Mouse (Mus musculus) embryo, embryonic 10.5 days (tissue): ENCODE results near the gene 1700022I11Rik.
"Not testable (repeated sequence)": the region's sequence is repeated elsewhere in the genome, so short reads cannot be mapped to it uniquely, and the experiment has no call there.

ENCODE experiments used
- DNase-seq: peaks from one replicate; pipeline ENCODE4 v3.0.0-alpha.2; 2015; ENCODE audit warnings: low spot score

The 1700022I11Rik gene

DNA sequence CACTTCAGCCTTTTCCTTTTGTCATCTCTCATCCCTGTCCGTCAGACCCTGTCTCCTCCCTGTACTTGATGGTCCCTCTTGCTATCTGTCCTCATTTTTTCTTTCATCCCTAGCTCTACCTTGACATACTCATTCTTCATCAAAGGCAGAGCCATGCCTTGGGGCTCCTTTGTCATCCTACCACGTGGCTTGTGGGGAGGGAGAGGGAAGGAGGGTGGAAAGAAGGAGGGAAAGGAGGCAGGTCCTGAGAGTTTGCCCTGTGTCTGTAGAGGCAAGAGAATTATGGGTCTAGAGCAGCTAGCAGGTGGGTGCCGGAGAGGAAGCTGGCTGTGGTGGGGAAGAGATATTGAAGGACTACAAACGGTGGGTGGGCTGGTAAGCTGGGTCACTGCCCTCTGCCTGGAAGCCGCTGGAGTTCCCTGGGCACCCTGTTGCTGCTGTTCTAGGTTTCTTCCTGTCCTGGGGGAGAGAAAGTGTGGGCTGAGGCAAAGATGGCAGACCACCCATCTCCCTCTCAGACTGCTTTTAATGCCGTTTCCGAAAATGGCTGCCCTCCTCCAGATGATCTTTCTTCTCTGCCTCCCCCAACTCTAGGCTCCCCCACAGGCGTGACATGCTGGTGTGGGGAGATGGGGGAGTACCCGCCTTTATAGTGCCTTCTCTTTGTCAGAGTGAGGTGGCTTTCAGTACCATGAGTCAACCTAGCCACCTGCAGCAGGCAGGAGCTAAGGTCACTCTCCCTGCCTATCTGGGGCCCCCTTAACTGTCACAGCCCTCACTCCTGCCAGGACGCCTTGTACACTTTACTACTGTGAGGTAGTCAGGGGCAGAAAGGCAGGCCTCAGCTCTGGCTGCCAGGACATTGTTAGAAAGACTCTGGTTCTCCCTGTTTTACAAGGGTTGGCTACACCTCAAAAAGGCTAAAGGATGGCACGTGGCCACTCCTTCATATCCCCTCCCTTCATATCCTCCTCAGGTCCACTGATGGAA lies 17.9 kb upstream of the 1700022I11Rik start:
- no peak for DNase-seq

- no peak for DNase-seq
Observed at GRCm38 (mm10) chr4:42952563-42952962, 16.8 kb upstream of the 1700022I11Rik start.

- DNase-seq, result peak; percentile 37
Observed at GRCm38 (mm10) chr4:42953435-42954094, 15.8 kb upstream of the 1700022I11Rik start.

DNA sequence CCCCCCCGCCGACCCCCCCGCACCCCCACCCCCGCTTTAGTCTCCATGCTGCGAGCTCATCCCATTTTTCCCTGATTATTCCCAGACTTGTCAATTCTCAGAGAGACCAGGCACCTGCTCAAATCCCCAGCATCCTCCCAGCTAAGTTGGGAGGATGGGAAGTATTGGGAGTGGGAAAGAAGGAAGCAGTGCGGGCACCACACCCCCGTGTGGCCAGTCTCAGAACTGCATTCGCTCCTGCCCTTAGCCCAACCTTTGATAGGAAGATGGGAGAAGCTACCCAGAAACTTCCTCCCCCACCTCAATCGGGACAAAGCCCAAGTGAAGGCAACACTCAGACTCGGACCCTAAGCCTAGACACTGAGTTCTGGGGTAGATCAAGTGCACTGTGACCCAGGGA lies 15.1 kb upstream of the 1700022I11Rik start:
- peak; percentile 85 for DNase-seq

GRCm38 (mm10) chr4:42955200-42955599 lies 14.2 kb upstream of the 1700022I11Rik start:
- DNase-seq, result no peak

- DNase-seq, result no peak
Observed at GRCm38 (mm10) chr4:42956581-42956980, 12.8 kb upstream of the 1700022I11Rik start.

- DNase-seq, result no peak
Observed at GRCm38 (mm10) chr4:42957306-42957705, 12.1 kb upstream of the 1700022I11Rik start.

GRCm38 (mm10) chr4:42957979-42958378 lies 11.4 kb upstream of the 1700022I11Rik start:
- DNase-seq, result no peak

GRCm38 (mm10) chr4:42958942-42959341 lies 10.5 kb upstream of the 1700022I11Rik start:
- no peak for DNase-seq

DNA sequence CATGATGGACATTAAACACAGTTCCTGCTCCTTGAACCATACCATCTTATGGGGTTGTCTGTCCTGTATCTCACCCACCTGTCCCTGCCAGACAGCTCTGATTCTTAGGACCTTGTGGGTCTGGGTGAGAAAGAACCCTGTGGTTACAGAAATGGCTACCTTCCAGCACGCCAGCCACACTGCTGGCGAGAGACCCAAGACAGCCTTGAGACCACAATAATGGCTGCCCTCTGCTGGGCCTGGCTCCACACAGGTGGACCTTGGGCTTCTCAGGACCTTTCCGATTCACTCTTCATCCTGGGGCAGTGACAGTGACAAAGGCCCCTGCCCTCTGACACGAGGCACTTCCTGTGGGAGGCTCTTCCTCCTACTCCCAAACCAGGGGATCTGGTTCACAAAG lies 10.0 kb upstream of the 1700022I11Rik start:
- DNase-seq, result no peak

DNA sequence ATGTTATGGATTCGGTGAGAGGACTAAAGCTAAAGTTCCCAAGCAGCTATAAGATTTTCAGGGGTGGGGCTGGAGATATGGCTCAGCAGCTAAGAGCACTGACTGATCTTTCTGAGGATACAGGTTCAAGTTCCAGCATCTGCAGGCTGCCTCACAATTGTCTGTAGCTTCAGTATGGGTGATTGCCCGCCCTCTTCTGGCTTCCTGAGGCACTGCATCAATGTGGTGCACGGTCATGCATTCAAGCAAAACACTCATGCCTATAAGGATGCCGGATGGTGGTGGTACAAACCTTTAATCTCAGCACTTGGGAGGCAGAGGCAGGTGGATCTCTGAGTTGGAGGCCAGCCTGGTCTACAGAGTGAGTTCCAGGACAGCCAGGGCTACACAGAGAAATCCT lies 7.8 kb upstream of the 1700022I11Rik start:
- DNase-seq, result peak; percentile 75

- DNase-seq, result no peak
Observed at GRCm38 (mm10) chr4:42963480-42963879, 5.9 kb upstream of the 1700022I11Rik start.

DNA sequence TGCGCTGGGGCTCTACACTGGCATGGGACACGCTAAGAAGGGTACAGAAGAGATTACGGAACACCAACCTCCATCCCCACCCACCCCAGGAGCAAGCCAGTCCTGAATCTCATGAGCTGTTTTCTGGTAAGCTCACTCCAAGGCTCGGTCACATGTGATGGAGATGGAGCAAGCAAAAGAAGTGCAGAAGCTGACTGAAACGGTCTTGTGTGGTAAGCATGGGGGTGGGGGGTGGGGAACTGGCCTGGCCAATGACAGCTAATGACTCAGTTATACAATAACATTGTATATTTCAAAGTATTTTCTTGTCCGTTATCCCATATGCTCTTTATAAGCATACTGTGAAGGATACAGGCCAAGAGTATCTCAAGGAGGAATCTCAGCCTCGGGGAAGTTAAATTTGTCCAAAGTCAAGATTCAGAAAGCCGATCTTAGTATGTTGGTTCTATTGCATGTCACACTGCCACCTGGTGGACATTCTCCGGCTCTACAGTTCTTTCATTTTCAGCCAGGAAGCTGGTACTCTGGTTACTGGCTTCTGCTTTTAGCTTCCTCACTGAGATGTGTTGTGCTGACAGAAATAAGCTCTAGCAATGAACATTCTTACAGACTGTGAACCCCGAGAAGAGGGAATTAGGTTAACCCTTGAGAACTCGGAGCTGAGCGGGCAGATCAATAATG lies 4.2 kb upstream of the 1700022I11Rik start:
- peak; percentile 89 for DNase-seq

GRCm38 (mm10) chr4:42972952-42973351 lies 3.5 kb downstream of the 1700022I11Rik start:
- no peak for DNase-seq

DNA sequence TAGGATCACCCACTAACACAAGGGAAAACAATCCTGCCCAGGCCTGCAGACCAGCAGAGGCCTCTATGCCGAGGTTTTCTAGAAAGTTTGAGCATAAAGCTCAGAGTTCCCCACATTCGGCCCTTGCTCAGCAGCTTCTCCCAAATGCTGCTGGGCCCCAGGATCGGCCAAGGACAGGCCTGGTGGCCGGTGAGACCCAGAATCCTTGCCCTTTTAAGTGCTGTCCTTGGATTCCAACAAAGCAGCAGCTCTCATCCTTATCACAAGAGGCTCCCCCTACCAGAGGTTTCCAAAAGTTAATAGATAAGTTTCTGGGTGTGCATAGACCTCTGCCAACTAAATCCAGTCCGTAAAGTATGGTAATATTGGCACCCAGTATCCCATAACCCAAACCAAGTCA lies 4.5 kb downstream of the 1700022I11Rik start:
- no peak for DNase-seq

- DNase-seq, result no peak
Observed at GRCm38 (mm10) chr4:42978062-42978461, 8.7 kb downstream of the 1700022I11Rik start.

- not testable (repeated sequence) for DNase-seq
Observed at GRCm38 (mm10) chr4:42980467-42980866, 11.1 kb downstream of the 1700022I11Rik start.

- no peak for DNase-seq
Observed at GRCm38 (mm10) chr4:42988296-42988695, 18.9 kb downstream of the 1700022I11Rik start.

GRCm38 (mm10) chr4:42998022-42998421 lies 28.6 kb downstream of the 1700022I11Rik start:
- DNase-seq, result no peak

DNA sequence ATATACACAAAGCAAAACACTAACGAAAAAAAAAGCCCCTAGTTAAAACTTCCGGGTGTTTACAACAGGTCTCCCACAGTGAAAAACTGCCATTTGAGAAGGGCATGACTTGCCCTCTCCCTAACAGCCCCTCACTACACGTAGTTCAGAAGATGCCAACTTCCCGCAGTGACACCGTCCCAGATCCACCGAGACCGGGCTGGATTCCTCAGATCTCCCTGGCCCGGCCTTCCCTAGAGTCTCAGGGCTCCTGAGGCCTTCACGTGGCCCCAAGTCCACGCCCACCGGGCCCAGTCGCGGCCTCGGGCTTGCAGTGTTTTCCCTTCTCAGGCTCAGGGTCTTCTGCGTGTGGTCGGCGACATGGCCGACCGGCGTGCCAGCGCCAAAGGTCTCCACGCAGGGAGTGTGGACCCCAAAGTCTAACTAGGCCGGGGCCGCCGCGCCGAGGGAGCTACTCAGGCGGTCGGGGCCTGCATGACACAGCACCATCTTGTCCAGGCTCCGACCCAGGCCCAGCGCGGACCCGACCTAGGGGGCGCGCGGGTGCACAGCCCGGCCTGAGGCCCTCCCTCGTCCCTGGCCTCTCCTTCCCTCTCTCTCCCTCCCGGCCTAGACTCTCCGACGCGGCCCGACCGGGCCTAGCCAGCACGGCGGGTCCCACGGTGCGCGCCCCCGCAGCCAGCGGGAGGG lies 30.2 kb downstream of the 1700022I11Rik start:
- DNase-seq, result peak; percentile 79

DNA sequence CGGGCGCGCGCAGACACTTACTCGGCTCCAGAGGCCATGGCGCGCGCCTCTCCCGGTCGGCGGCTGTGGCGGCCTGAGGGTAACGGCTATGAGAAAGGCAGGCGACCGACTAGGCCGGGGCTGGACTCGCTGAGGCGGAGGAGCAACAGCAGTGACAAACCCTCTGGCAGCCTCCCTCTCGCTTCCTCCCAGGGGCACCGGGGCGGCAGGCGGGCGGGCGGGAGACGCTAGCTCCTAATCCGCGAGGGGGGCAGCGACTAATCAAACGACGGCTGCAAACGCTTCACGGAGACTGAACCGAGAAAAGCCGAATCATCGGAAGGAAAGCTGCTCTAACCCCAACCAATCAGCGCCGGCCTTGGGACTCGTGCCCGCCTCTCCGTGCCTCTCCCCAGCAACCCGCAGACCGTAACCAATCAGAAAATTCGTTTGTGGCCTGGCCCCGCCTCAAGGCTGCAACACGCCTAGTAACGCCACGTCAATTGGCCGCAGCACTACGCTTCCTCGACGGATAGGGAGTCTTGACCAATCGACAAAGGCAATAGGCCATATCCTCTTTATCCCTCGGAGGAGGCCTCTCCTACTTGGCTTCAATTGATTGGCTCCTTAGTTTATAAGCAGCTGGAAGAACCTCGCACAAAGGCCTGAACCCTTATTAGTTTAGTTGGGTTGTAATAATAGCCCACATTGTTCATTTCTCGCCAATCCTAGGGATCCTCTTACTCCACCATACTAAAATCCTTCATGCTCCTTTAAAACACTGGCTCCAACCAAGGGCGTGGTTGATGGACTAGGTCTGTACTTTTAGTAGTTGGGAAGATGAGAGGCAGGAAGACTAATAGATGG lies 31.0 kb downstream of the 1700022I11Rik start, which contains the start of gene Vcp:
Gene Vcp, minus strand, starts transcription at position 367 of the 846 bp plus-strand sequence.
- peak; percentile 100 for DNase-seq
